19 mouse cellular contexts compared by ENCODE assay signal in genomic region chr5:72664126-72664525, GRCm38 (mm10). TPM values are rescaled to one million over a fixed set of nuclear protein-coding genes. Genes with fewer than 3 reads are reported as not detected.
"Had no signal": no experiment of that assay in that cellular context is flagged by ENCODE, and none has a peak within 500 bp of the region (broad histone marks: within the 10 kb centered on the region; RNA-seq: fewer than 3 reads in every experiment).

No protein-coding gene starts in this region.

- H3K36me3 ChIP-seq: lung, embryonic 15.5 days; midbrain, embryonic 13.5 days; midbrain, embryonic 15.5 days; neural tube, embryonic 12.5 days; stomach, embryonic 15.5 days had no signal

- H3K9me3 ChIP-seq: lung, embryonic 15.5 days; megakaryocyte, embryonic 14.5 days; midbrain, embryonic 13.5 days; midbrain, embryonic 15.5 days; neural tube, embryonic 12.5 days; stomach, embryonic 15.5 days had no signal

- H3K9ac ChIP-seq: lung, embryonic 15.5 days; midbrain, embryonic 13.5 days; midbrain, embryonic 15.5 days; neural tube, embryonic 12.5 days; stomach, embryonic 15.5 days had no signal

- H3K4me2 ChIP-seq: lung, embryonic 15.5 days; midbrain, embryonic 11.5 days; midbrain, embryonic 13.5 days; midbrain, embryonic 15.5 days; neural tube, embryonic 12.5 days; stomach, embryonic 15.5 days had no signal

- H3K27ac ChIP-seq: lung, embryonic 15.5 days; macrophage; midbrain, embryonic 13.5 days; midbrain, embryonic 15.5 days; neural tube, embryonic 12.5 days; stomach, embryonic 15.5 days; stomach, postnatal 0 days had no signal

- H3K27me3 ChIP-seq: lung, embryonic 15.5 days; midbrain, embryonic 13.5 days; midbrain, embryonic 15.5 days; neural tube, embryonic 12.5 days; stomach, embryonic 15.5 days had no signal

- H3K4me3 ChIP-seq: lung, embryonic 15.5 days; megakaryocyte, embryonic 14.5 days; midbrain, embryonic 13.5 days; midbrain, embryonic 15.5 days; neural tube, embryonic 12.5 days; stomach, embryonic 15.5 days had no signal

- H3K4me1 ChIP-seq: lung, embryonic 15.5 days; megakaryocyte, embryonic 14.5 days; midbrain, embryonic 15.5 days; neural tube, embryonic 12.5 days; stomach, embryonic 15.5 days had no signal

- ATAC-seq: midbrain, embryonic 13.5 days; midbrain, embryonic 15.5 days had no signal

- DNase-seq: lung, postnatal 14 days; right cerebral cortex, postnatal 14 days; thymus, adult 2 months; thymus, postnatal 25 days; thymus, postnatal 4 days had no signal

RNA-seq across cellular contexts. Expression of gene Nipal1, which starts 16.5 kb away (rescaled TPM):
- total RNA-seq: megakaryocyte progenitor cell, adult 5-6 weeks had no signal
- polyA plus RNA-seq: macrophage had no signal

RNA-seq across cellular contexts. Expression of gene Cnga1, which starts 20.1 kb away (rescaled TPM):
- total RNA-seq: megakaryocyte progenitor cell, adult 5-6 weeks; midbrain, postnatal 0 days had no signal
- polyA plus RNA-seq: lung, postnatal 0 days; macrophage; midbrain, embryonic 11.5 days; midbrain, embryonic 13.5 days; midbrain, embryonic 15.5 days; neural tube, embryonic 12.5 days; neural tube, embryonic 14.5 days; stomach, embryonic 15.5 days; stomach, postnatal 0 days; urinary bladder, adult 2 months had no signal
